Mouse (Mus musculus): ENCODE data around the gene Pkd1l2.

The Pkd1l2 gene

GRCm38 (mm10) chr8:117085521-117085920, 3.3 kb upstream of the Pkd1l2 start:
- DNase-seq (ENCODE audit: low read depth, low spot score): no peak

- no peak for DNase-seq (ENCODE audit: low read depth, low spot score)
Measured at GRCm38 (mm10) chr8:117082947-117083559, 804 bp upstream of the Pkd1l2 start.

- DNase-seq (ENCODE audit: low read depth, low spot score): no peak
Measured at GRCm38 (mm10) chr8:117079652-117080051, 2.6 kb downstream of the Pkd1l2 start.

- no peak for DNase-seq (ENCODE audit: low read depth, low spot score)
Measured at GRCm38 (mm10) chr8:117078367-117078926, 3.8 kb downstream of the Pkd1l2 start.

- no peak for DNase-seq (ENCODE audit: low read depth, low spot score)
Measured at GRCm38 (mm10) chr8:117074350-117075182, 7.7 kb downstream of the Pkd1l2 start.

- DNase-seq (ENCODE audit: low read depth, low spot score): no peak
Measured at GRCm38 (mm10) chr8:117069708-117070107, 12.5 kb downstream of the Pkd1l2 start.

GRCm38 (mm10) chr8:117068294-117068693, 14.0 kb downstream of the Pkd1l2 start:
- no peak for DNase-seq (ENCODE audit: low read depth, low spot score)

- no peak for DNase-seq (ENCODE audit: low read depth, low spot score)
Measured at GRCm38 (mm10) chr8:117067396-117067795, 14.9 kb downstream of the Pkd1l2 start.

GRCm38 (mm10) chr8:117066955-117067354, 15.3 kb downstream of the Pkd1l2 start:
- no peak for DNase-seq (ENCODE audit: low read depth, low spot score)

GRCm38 (mm10) chr8:117061180-117061880, 20.9 kb downstream of the Pkd1l2 start:
- DNase-seq (ENCODE audit: low read depth, low spot score): no peak

- DNase-seq (ENCODE audit: low read depth, low spot score): no peak
Measured at GRCm38 (mm10) chr8:117060306-117060705, 21.9 kb downstream of the Pkd1l2 start.

- DNase-seq (ENCODE audit: low read depth, low spot score): no peak
Measured at GRCm38 (mm10) chr8:117059021-117059420, 23.2 kb downstream of the Pkd1l2 start.

- no peak for DNase-seq (ENCODE audit: low read depth, low spot score)
Measured at GRCm38 (mm10) chr8:117055097-117055496, 27.2 kb downstream of the Pkd1l2 start.

- no peak for DNase-seq (ENCODE audit: low read depth, low spot score)
Measured at GRCm38 (mm10) chr8:117054146-117054545, 28.1 kb downstream of the Pkd1l2 start.

GRCm38 (mm10) chr8:117053135-117054079, 28.8 kb downstream of the Pkd1l2 start:
- DNase-seq (ENCODE audit: low read depth, low spot score): no peak

- DNase-seq (ENCODE audit: low read depth, low spot score): no peak
Measured at GRCm38 (mm10) chr8:117051316-117051715, 30.9 kb downstream of the Pkd1l2 start.

- DNase-seq (ENCODE audit: low read depth, low spot score): no peak
Measured at GRCm38 (mm10) chr8:117050763-117051162, 31.5 kb downstream of the Pkd1l2 start.

- no peak for DNase-seq (ENCODE audit: low read depth, low spot score)
Measured at GRCm38 (mm10) chr8:117049444-117049843, 32.8 kb downstream of the Pkd1l2 start.

GRCm38 (mm10) chr8:117043584-117043983, 38.7 kb downstream of the Pkd1l2 start:
- no peak for DNase-seq (ENCODE audit: low read depth, low spot score)

- no peak for DNase-seq (ENCODE audit: low read depth, low spot score)
Measured at GRCm38 (mm10) chr8:117039843-117040242, 42.4 kb downstream of the Pkd1l2 start.

- no peak for DNase-seq (ENCODE audit: low read depth, low spot score)
Measured at GRCm38 (mm10) chr8:117037374-117037935, 44.8 kb downstream of the Pkd1l2 start.
